ENCODE assay signal across 8 mouse cellular contexts in genomic region chr4:116995798-116996135, GRCm38 (mm10). TPM values are rescaled to one million over a fixed set of nuclear protein-coding genes. Genes with fewer than 3 reads are reported as not detected.
A peak's percentile ranks its signal among the peaks of the same experiment; 100 is the strongest.
DNase-seq lines count a peak whose midpoint lies in the region; ATAC-seq and TF ChIP-seq lines count a peak whose summit lies in the region.

No protein-coding gene starts in this region.

- H3K4me1 ChIP-seq in CH12.LX (ENCODE audit: control insufficient read depth in 1 of 2, insufficient read depth in 2 of 2), result peaks cover 5 to 31% of the 10 kb centered on the region in 2 experiments
- peaks cover 3% of the 10 kb centered on the region; the same call in 1 of the 2 replicates for H3K4me1 ChIP-seq in embryonic fibroblast, embryonic 13.5 days (ENCODE audit: control insufficient read depth, insufficient read depth, low read length)
- peaks cover 31% of the 10 kb centered on the region for H3K4me1 ChIP-seq in hindbrain, embryonic 12.5 days
- peaks cover 8% of the 10 kb centered on the region for H3K4me1 ChIP-seq in limb, embryonic 14.5 days (ENCODE audit: control insufficient read depth, insufficient read depth, low read length)
- peaks cover 16% of the 10 kb centered on the region for H3K4me1 ChIP-seq in midbrain, embryonic 14.5 days (ENCODE audit: control insufficient read depth, insufficient read depth, low read length)
- H3K4me1 ChIP-seq in stomach, postnatal 0 days (replicated peaks; ENCODE audit: control insufficient read depth, insufficient read depth), result peaks cover 7% of the 10 kb centered on the region

- dilution Hi-C loops in CH12.LX (cut with MboI; ENCODE audit: extremely low pct_ligation_motif_present, extremely low pct_unique_long_range_greater_than_20kb, low sequenced_read_pairs), result no loop called here

- H3K27me3 ChIP-seq in CH12.LX (replicated peaks), result no peaks in the 10 kb centered on the region
- 0 out of 2 replicates have a peak, but pooled peaks cover 2% of the 10 kb centered on the region for H3K27me3 ChIP-seq in hindbrain, embryonic 12.5 days
- no peaks in the 10 kb centered on the region for H3K27me3 ChIP-seq in limb, embryonic 14.5 days (ENCODE audit: control insufficient read depth, insufficient read depth, low read length)
- H3K27me3 ChIP-seq in midbrain, embryonic 14.5 days (ENCODE audit: control insufficient read depth, insufficient read depth, low read length), result no peaks in the 10 kb centered on the region
- H3K27me3 ChIP-seq in stomach, postnatal 0 days (ENCODE audit: control insufficient read depth, insufficient read depth, low read length), result no peaks in the 10 kb centered on the region

- in situ Hi-C loops in CH12.LX (cut with MboI; ENCODE audit: low pct_ligation_motif_present, low pct_unique_long_range_greater_than_20kb, low sequenced_read_pairs), result no loop called here

- no peak for TF ChIP-seq EP300 in CH12.LX (IDR thresholded peaks at IDR 0.05; ENCODE audit: low read length)
- TF ChIP-seq EP300 in stomach, postnatal 0 days (optimal IDR thresholded peaks at IDR 0.05), result no peak

- H3K4me2 ChIP-seq in CH12.LX (ENCODE audit: insufficient read depth, low read depth, poor library complexity, severe bottlenecking), result peak overlapping the region; percentile 94
- H3K4me2 ChIP-seq in hindbrain, embryonic 12.5 days (replicated peaks), result peak overlapping the region; percentile 95
- peak overlapping the region; percentile 99 for H3K4me2 ChIP-seq in limb, embryonic 14.5 days (replicated peaks; ENCODE audit: low read depth, low read length, severe bottlenecking)
- H3K4me2 ChIP-seq in midbrain, embryonic 14.5 days (ENCODE audit: low read length), result peak overlapping the region; percentile 95
- H3K4me2 ChIP-seq in stomach, postnatal 0 days (replicated peaks; ENCODE audit: low read depth), result peak overlapping the region; percentile 97

- no peaks in the 10 kb centered on the region for H3K79me2 ChIP-seq in CH12.LX (replicated peaks; ENCODE audit: control insufficient read depth, extremely low read depth, insufficient read depth, poor library complexity, severe bottlenecking)

- TF ChIP-seq CTCF in CH12.LX (conservative IDR thresholded peaks at IDR 0.05 in 1 of 2, IDR thresholded peaks at IDR 0.05 in 1 of 2; ENCODE audit: low read depth in 2 of 2, low read length in 2 of 2), result peak in 1 of 2 experiments; percentile 71; a peak in 2 of 4 replicates
- no peak for TF ChIP-seq CTCF in embryonic fibroblast, embryonic 13.5 days (IDR thresholded peaks at IDR 0.05; ENCODE audit: borderline replicate concordance, insufficient read depth, low read length)
- TF ChIP-seq CTCF in stomach, postnatal 0 days (IDR thresholded peaks at IDR 0.05; ENCODE audit: low read depth), result peak; percentile 68

- TF ChIP-seq RAD21 in CH12.LX (IDR thresholded peaks at IDR 0.05; ENCODE audit: low read depth, low read length), result peak; percentile 42

- no peak for DNase-seq in CH12.LX (ENCODE audit: extremely low read depth)
- DNase-seq in adrenal gland, postnatal 10 days, result peak; percentile 60
- DNase-seq in limb, embryonic 14.5 days (ENCODE audit: low spot score), result peak; percentile 33
- peak; percentile 72 for DNase-seq in midbrain, embryonic 14.5 days
- DNase-seq in stomach, postnatal 0 days (ENCODE audit: low spot score), result peak; percentile 79
- DNase-seq in right cerebral cortex, adult 18-20 months, result no peak

- H3K27ac ChIP-seq in CH12.LX (ENCODE audit: insufficient read depth, low read depth), result no peak overlapping the region
- no peak overlapping the region for H3K27ac ChIP-seq in embryonic fibroblast, embryonic 13.5 days (ENCODE audit: insufficient read depth, low read length)
- peak overlapping the region; percentile 89; the same call in 1 of the 2 replicates for H3K27ac ChIP-seq in hindbrain, embryonic 12.5 days
- no peak overlapping the region for H3K27ac ChIP-seq in limb, embryonic 14.5 days (replicated peaks; ENCODE audit: low read depth, low read length)
- peak overlapping the region; percentile 83 for H3K27ac ChIP-seq in midbrain, embryonic 14.5 days (replicated peaks; ENCODE audit: low read depth, low read length)
- peak overlapping the region; percentile 82 for H3K27ac ChIP-seq in stomach, postnatal 0 days (replicated peaks)

- peak overlapping the region; percentile 61 for H3K9ac ChIP-seq in CH12.LX (ENCODE audit: insufficient read depth, low read depth)
- H3K9ac ChIP-seq in hindbrain, embryonic 12.5 days, result peak overlapping the region; percentile 82
- peak overlapping the region; percentile 75 for H3K9ac ChIP-seq in limb, embryonic 14.5 days (ENCODE audit: low read depth, low read length, severe bottlenecking)
- peak overlapping the region; percentile 80 for H3K9ac ChIP-seq in midbrain, embryonic 14.5 days (replicated peaks; ENCODE audit: low read length)
- peak overlapping the region; percentile 83 for H3K9ac ChIP-seq in stomach, postnatal 0 days (ENCODE audit: low read length)

- peaks cover 19 to 43% of the 10 kb centered on the region in 2 experiments for H3K36me3 ChIP-seq in CH12.LX (replicated peaks in 1 of 2; ENCODE audit: control insufficient read depth in 1 of 2, insufficient read depth in 1 of 2, low read length in 1 of 2)
- H3K36me3 ChIP-seq in hindbrain, embryonic 12.5 days, result peaks cover 25% of the 10 kb centered on the region
- peaks cover 25% of the 10 kb centered on the region for H3K36me3 ChIP-seq in limb, embryonic 14.5 days (ENCODE audit: control insufficient read depth, insufficient read depth, low read length)
- H3K36me3 ChIP-seq in midbrain, embryonic 14.5 days (ENCODE audit: control insufficient read depth, insufficient read depth, low read length), result peaks cover 25% of the 10 kb centered on the region
- peaks cover 8% of the 10 kb centered on the region for H3K36me3 ChIP-seq in stomach, postnatal 0 days (ENCODE audit: control insufficient read depth, insufficient read depth, low read length)

- peak; percentile 5; the same call in 1 of the 2 replicates for ATAC-seq in hindbrain, embryonic 12.5 days (ENCODE audit: low FRiP score)
- no peak; the same call in 1 of the 2 replicates for ATAC-seq in limb, embryonic 14.5 days (ENCODE audit: low FRiP score, low read depth)
- no peak for ATAC-seq in midbrain, embryonic 14.5 days (ENCODE audit: low FRiP score, low TSS enrichment)
- ATAC-seq in stomach, postnatal 0 days (ENCODE audit: low FRiP score, low TSS enrichment), result peak; percentile 48

- WGBS in hindbrain, embryonic 12.5 days, result under 1% methylated on average over 16 of the region's 16 CpGs
- 1% methylated on average over 16 of the region's 16 CpGs for WGBS in limb, embryonic 14.5 days
- 0% methylated on average over 16 of the region's 16 CpGs for WGBS in midbrain, embryonic 14.5 days
- 0% methylated on average over 16 of the region's 16 CpGs for WGBS in stomach, postnatal 0 days

- H3K4me3 ChIP-seq in CH12.LX (replicated peaks in 1 of 3; ENCODE audit: low read depth in 2 of 3, low read length in 2 of 3, poor library complexity in 1 of 3), result peak overlapping the region; percentile 65 to 88 (median 82)
- H3K4me3 ChIP-seq in embryonic fibroblast, embryonic 13.5 days (ENCODE audit: insufficient read depth, low read length), result peak overlapping the region; percentile 68
- H3K4me3 ChIP-seq in hindbrain, embryonic 12.5 days, result peak overlapping the region; percentile 95
- peak overlapping the region; percentile 90 for H3K4me3 ChIP-seq in limb, embryonic 14.5 days (replicated peaks; ENCODE audit: low read length)
- H3K4me3 ChIP-seq in midbrain, embryonic 14.5 days (replicated peaks; ENCODE audit: low read depth, low read length), result peak overlapping the region; percentile 97
- peak overlapping the region; percentile 86 for H3K4me3 ChIP-seq in stomach, postnatal 0 days (ENCODE audit: low read depth, low read length)

- H3K9me3 ChIP-seq in CH12.LX (replicated peaks; ENCODE audit: low read length), result no peaks in the 10 kb centered on the region
- H3K9me3 ChIP-seq in hindbrain, embryonic 12.5 days (replicated peaks), result no peaks in the 10 kb centered on the region
- no peaks in the 10 kb centered on the region for H3K9me3 ChIP-seq in limb, embryonic 14.5 days (ENCODE audit: control insufficient read depth, low read length)
- H3K9me3 ChIP-seq in midbrain, embryonic 14.5 days (ENCODE audit: control insufficient read depth, low read length), result no peaks in the 10 kb centered on the region
- no peaks in the 10 kb centered on the region for H3K9me3 ChIP-seq in stomach, postnatal 0 days (ENCODE audit: control insufficient read depth, low read length)

- no peak for TF ChIP-seq POLR2A in CH12.LX (IDR thresholded peaks at IDR 0.05; ENCODE audit: low read depth, low read length)
- no peak for TF ChIP-seq POLR2A in embryonic fibroblast, embryonic 13.5 days (IDR thresholded peaks at IDR 0.05; ENCODE audit: low read depth, low read length)
- TF ChIP-seq POLR2A in limb, embryonic 14.5 days (IDR thresholded peaks at IDR 0.05; ENCODE audit: borderline replicate concordance, extremely low read depth, insufficient read depth, insufficient read length), result no peak

RNA-seq across cellular contexts. Expression of gene Hectd3, which starts 0.7 kb away (rescaled TPM):
- 8.1 and 8.6 TPM in 2 replicates for total RNA-seq in CH12.LX (2012; rRNA removed)
- 6.2 and 6.6 TPM in 2 replicates for total RNA-seq in CH12.LX (2014; rRNA removed)
- 7.2 and 7.8 TPM in 2 replicates for polyA plus RNA-seq in CH12.LX (2012; ENCODE audit: insufficient read length, low read depth)
- 10 to 100 TPM; 24.8 to 27.0 TPM for total RNA-seq in adrenal gland, postnatal 10 days (2021)
- polyA plus RNA-seq in embryonic fibroblast, embryonic 13.5 days (2011; ENCODE audit: insufficient read length, low read depth, missing spikeins), result 10.1 and 10.2 TPM in 2 replicates
- polyA plus RNA-seq in hindbrain, embryonic 12.5 days (2016; fragmentation: Nextera tagmentation; extraction: Ambion mirVana), result 20.2 and 20.6 TPM in 2 replicates
- polyA plus RNA-seq in limb, embryonic 14.5 days (2012; rRNA removed), result 24.6 and 35.4 TPM in 2 replicates
- polyA plus RNA-seq in limb, embryonic 14.5 days (2014; fragmentation: Nextera tagmentation; extraction: Ambion mirVana), result 11.1 and 11.2 TPM in 2 replicates
- 17.2 and 18.6 TPM in 2 replicates for polyA plus RNA-seq in midbrain, embryonic 14.5 days (2014; fragmentation: Nextera tagmentation; extraction: Ambion mirVana)
- polyA plus RNA-seq in stomach, postnatal 0 days (2015; fragmentation: Nextera tagmentation; extraction: Ambion mirVana), result 6.3 and 7.4 TPM in 2 replicates

RNA-seq across cellular contexts. Expression of gene Urod, which starts 1.6 kb away (rescaled TPM):
- 62.1 and 66.4 TPM in 2 replicates for total RNA-seq in CH12.LX (2012; rRNA removed)
- total RNA-seq in CH12.LX (2014; rRNA removed), result 81.0 and 82.1 TPM in 2 replicates
- polyA plus RNA-seq in CH12.LX (2012; ENCODE audit: insufficient read length, low read depth), result 53.1 and 57.7 TPM in 2 replicates
- total RNA-seq in adrenal gland, postnatal 10 days (2021), result 100 to 1,000 TPM; 122 to 150 TPM
- polyA plus RNA-seq in embryonic fibroblast, embryonic 13.5 days (2011; ENCODE audit: insufficient read length, low read depth, missing spikeins), result 54.1 and 54.6 TPM in 2 replicates
- polyA plus RNA-seq in hindbrain, embryonic 12.5 days (2016; fragmentation: Nextera tagmentation; extraction: Ambion mirVana), result 87.5 and 90.2 TPM in 2 replicates
- 78.5 and 92.3 TPM in 2 replicates for polyA plus RNA-seq in limb, embryonic 14.5 days (2012; rRNA removed)
- 79.2 and 96.1 TPM in 2 replicates for polyA plus RNA-seq in limb, embryonic 14.5 days (2014; fragmentation: Nextera tagmentation; extraction: Ambion mirVana)
- 48.6 and 54.8 TPM in 2 replicates for polyA plus RNA-seq in midbrain, embryonic 14.5 days (2014; fragmentation: Nextera tagmentation; extraction: Ambion mirVana)
- polyA plus RNA-seq in stomach, postnatal 0 days (2015; fragmentation: Nextera tagmentation; extraction: Ambion mirVana), result 38.3 and 47.3 TPM in 2 replicates

RNA-seq across cellular contexts. Expression of gene Eif2b3, which starts 23.4 kb away (rescaled TPM):
- 49.9 and 62.2 TPM in 2 replicates for total RNA-seq in CH12.LX (2012; rRNA removed)
- 88.7 and 96.2 TPM in 2 replicates for total RNA-seq in CH12.LX (2014; rRNA removed)
- polyA plus RNA-seq in CH12.LX (2012; ENCODE audit: insufficient read length, low read depth), result 83.3 and 84.9 TPM in 2 replicates
- 10 to 100 TPM; 29.3 to 32.3 TPM for total RNA-seq in adrenal gland, postnatal 10 days (2021)
- polyA plus RNA-seq in embryonic fibroblast, embryonic 13.5 days (2011; ENCODE audit: insufficient read length, low read depth, missing spikeins), result 34.1 and 37.9 TPM in 2 replicates
- 41.5 and 47.4 TPM in 2 replicates for polyA plus RNA-seq in hindbrain, embryonic 12.5 days (2016; fragmentation: Nextera tagmentation; extraction: Ambion mirVana)
- 20.7 and 30.0 TPM in 2 replicates for polyA plus RNA-seq in limb, embryonic 14.5 days (2012; rRNA removed)
- polyA plus RNA-seq in limb, embryonic 14.5 days (2014; fragmentation: Nextera tagmentation; extraction: Ambion mirVana), result 45.0 and 48.2 TPM in 2 replicates
- polyA plus RNA-seq in midbrain, embryonic 14.5 days (2014; fragmentation: Nextera tagmentation; extraction: Ambion mirVana), result 49.7 and 52.0 TPM in 2 replicates
- polyA plus RNA-seq in stomach, postnatal 0 days (2015; fragmentation: Nextera tagmentation; extraction: Ambion mirVana), result 29.9 and 30.1 TPM in 2 replicates

Comparison
In these comparisons a context has a peak if more than half of its experiments do, and no peak if none do; other contexts are left out.
1. DNase-seq: peak in adrenal gland, postnatal 10 days (single experiment), limb, embryonic 14.5 days (single experiment), midbrain, embryonic 14.5 days (single experiment) and stomach, postnatal 0 days (single experiment); none in CH12.LX (single experiment) and right cerebral cortex, adult 18-20 months (single experiment).
2. H3K27ac ChIP-seq: peak in hindbrain, embryonic 12.5 days (single experiment), midbrain, embryonic 14.5 days (single experiment) and stomach, postnatal 0 days (single experiment); none in CH12.LX (single experiment), embryonic fibroblast, embryonic 13.5 days (single experiment) and limb, embryonic 14.5 days (single experiment).
3. ATAC-seq: peak in hindbrain, embryonic 12.5 days (single experiment) and stomach, postnatal 0 days (single experiment); none in limb, embryonic 14.5 days (single experiment) and midbrain, embryonic 14.5 days (single experiment).
4. Peak in every context shown above with its lines, with median percentiles within 50 percentile points of each other: H3K4me2 ChIP-seq, H3K4me3 ChIP-seq and H3K9ac ChIP-seq.